Mouse (Mus musculus): ENCODE results near the gene Noxred1. TPM values are rescaled to one million over a fixed set of nuclear protein-coding genes. Genes with fewer than 3 reads are reported as not detected.

The Noxred1 gene
- not detected in 2 replicates for total RNA-seq (2014; rRNA removed; ENCODE audit: low replicate concordance)
- 0.30 and 0.37 TPM in 2 replicates for polyA plus RNA-seq (2015; fragmentation: Nextera tagmentation; extraction: Ambion mirVana)

DNA sequence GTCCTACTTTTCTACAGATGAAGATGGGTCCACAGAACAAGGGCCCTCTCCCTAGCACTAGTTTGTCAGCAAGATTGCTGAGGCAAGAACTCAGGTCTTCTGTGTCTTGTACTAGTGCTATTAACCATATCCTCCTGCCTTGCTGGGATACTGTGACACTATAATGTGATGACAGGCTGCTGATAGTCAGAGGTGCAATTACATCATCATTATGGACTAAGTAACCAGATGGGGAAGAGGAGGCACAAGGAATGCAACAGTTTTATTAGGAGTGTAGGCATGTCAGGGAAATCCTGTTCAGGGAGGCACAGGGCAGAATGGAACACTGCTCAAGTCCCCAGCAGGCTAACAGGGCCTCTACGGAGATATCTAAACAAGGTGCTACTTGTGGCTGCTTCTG lies at the start of gene Noxred1:
Gene Noxred1, minus strand, starts transcription at position 101 of the 400 bp plus-strand sequence.
- no peaks in the 10 kb centered on the region for H3K9me3 ChIP-seq (replicated peaks; ENCODE audit: control insufficient read depth, low read length)
- peaks cover 50% of the 10 kb centered on the region for H3K36me3 ChIP-seq (replicated peaks; ENCODE audit: control insufficient read depth, insufficient read depth, low read length)
- H3K4me2 ChIP-seq (ENCODE audit: low read depth, low read length), result no peak within 1 kb of the TSS
- TF ChIP-seq EP300 (IDR thresholded peaks at IDR 0.05; ENCODE audit: low read depth) (no peak), CTCF (IDR thresholded peaks at IDR 0.05; ENCODE audit: low read depth) (no peak)
- H3K9ac ChIP-seq (replicated peaks; ENCODE audit: low read depth, low read length), result no peak within 1 kb of the TSS
- 32% methylated on average over 1 of the region's 1 CpGs for WGBS
- H3K4me1 ChIP-seq (ENCODE audit: control insufficient read depth, insufficient read depth), result no peaks in the 10 kb centered on the region
- no peak within 1 kb of the TSS for H3K4me3 ChIP-seq (ENCODE audit: low read depth, low read length)
- DNase-seq (ENCODE audit: low spot score) (peak; percentile 13), ATAC-seq (ENCODE audit: insufficient read depth, low read depth) (no peak; the same call in 1 of the 2 replicates)
- no peak within 1 kb of the TSS for H3K27ac ChIP-seq (ENCODE audit: low read depth)
- H3K27me3 ChIP-seq (ENCODE audit: control insufficient read depth, insufficient read depth, low read length), result no peaks in the 10 kb centered on the region

DNA sequence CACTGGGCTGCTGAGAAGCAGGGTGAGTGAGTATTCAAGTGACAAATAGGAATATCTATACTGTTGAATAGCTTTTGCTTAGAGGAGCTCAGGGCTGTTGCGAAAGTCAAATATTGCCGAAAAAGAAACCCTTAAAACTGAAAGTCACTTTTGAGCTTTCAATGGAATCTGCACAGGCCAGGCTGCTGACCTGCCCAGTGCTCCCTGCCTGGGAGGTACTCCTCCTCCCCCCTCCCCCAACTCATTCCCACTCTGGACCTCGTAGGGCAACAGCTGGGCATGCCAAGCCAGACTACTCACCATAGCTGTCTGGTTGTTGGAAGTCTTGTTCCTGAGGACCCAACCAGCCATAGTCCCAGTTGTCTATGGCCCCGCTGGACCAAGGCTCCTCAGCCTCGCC lies 46.2 kb upstream of the Noxred1 start:
- Histone ChIP-seq H3K9ac (replicated peaks; ENCODE audit: low read depth, low read length) (no peak overlapping the region), H3K4me3 (ENCODE audit: low read depth, low read length) (no peak overlapping the region), H3K4me2 (ENCODE audit: low read depth, low read length) (no peak overlapping the region), H3K36me3 (replicated peaks; ENCODE audit: control insufficient read depth, insufficient read depth, low read length) (no peaks in the 10 kb centered on the region), H3K4me1 (ENCODE audit: control insufficient read depth, insufficient read depth) (no peaks in the 10 kb centered on the region), H3K27ac (ENCODE audit: low read depth) (no peak overlapping the region), H3K27me3 (ENCODE audit: control insufficient read depth, insufficient read depth, low read length) (no peaks in the 10 kb centered on the region), H3K9me3 (replicated peaks; ENCODE audit: control insufficient read depth, low read length) (peaks cover 3% of the 10 kb centered on the region; the same call in 1 of the 2 replicates)
- TF ChIP-seq EP300 (IDR thresholded peaks at IDR 0.05; ENCODE audit: low read depth) (no peak), CTCF (IDR thresholded peaks at IDR 0.05; ENCODE audit: low read depth) (no peak)
- DNase-seq (ENCODE audit: low spot score) (no peak), ATAC-seq (ENCODE audit: insufficient read depth, low read depth) (no peak)
- WGBS, result 87% methylated on average over 5 of the region's 5 CpGs

DNA sequence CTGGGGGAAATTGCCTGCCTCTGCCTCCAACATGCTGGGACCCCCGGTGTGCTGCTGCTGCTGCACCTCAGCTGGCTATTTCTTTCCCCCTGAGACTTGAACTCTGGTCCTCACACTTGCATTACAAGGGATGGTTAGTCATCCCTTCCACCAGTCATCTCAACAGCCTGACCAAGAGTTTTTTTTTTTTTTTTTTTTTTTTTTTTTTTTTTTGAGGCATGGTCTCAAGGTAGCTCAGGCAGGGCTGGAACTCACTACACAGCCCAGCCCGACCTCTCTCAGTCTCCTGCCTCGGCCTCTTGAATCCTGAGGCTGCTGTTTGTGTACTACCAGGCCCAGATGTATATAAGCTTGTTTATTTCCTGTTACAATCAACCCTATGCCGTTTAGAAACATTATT lies 45.7 kb upstream of the Noxred1 start:
- no peaks in the 10 kb centered on the region for H3K36me3 ChIP-seq (replicated peaks; ENCODE audit: control insufficient read depth, insufficient read depth, low read length)
- H3K4me1 ChIP-seq (ENCODE audit: control insufficient read depth, insufficient read depth), result 0 out of 2 replicates have a peak, but pooled peaks cover under 1% of the 10 kb centered on the region
- TF ChIP-seq CTCF (IDR thresholded peaks at IDR 0.05; ENCODE audit: low read depth) (no peak), EP300 (IDR thresholded peaks at IDR 0.05; ENCODE audit: low read depth) (no peak)
- DNase-seq (ENCODE audit: low spot score) (no peak), ATAC-seq (ENCODE audit: insufficient read depth, low read depth) (no peak)
- WGBS, result 71% methylated on average over 4 of the region's 4 CpGs
- no peak overlapping the region for H3K9ac ChIP-seq (replicated peaks; ENCODE audit: low read depth, low read length)
- H3K27me3 ChIP-seq (ENCODE audit: control insufficient read depth, insufficient read depth, low read length), result no peaks in the 10 kb centered on the region
- H3K27ac ChIP-seq (ENCODE audit: low read depth), result no peak overlapping the region
- no peak overlapping the region for H3K4me2 ChIP-seq (ENCODE audit: low read depth, low read length)
- peaks cover 3% of the 10 kb centered on the region; the same call in 1 of the 2 replicates for H3K9me3 ChIP-seq (replicated peaks; ENCODE audit: control insufficient read depth, low read length)
- no peak overlapping the region for H3K4me3 ChIP-seq (ENCODE audit: low read depth, low read length)

DNA sequence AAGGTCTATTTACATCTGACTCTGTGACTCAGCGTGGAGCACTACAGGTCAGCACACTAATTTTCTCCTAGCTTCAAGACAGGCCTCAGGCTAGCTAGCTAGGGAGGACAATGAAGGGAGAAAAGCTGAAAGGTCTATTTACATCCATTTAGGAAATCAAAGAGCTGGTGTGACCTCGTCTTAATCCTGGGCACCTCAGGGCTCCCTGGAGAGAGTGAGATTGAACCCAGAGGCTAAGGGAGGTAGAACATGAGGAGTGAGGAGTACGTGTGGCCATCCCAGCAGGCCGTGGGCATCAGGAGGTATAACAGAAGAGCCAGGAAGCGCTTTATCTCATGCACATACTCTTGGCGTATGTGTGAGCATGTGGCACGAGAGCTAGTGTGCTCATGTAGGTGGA lies 45.2 kb upstream of the Noxred1 start:
- DNase-seq (ENCODE audit: low spot score) (no peak), ATAC-seq (ENCODE audit: insufficient read depth, low read depth) (no peak)
- Histone ChIP-seq H3K36me3 (replicated peaks; ENCODE audit: control insufficient read depth, insufficient read depth, low read length) (no peaks in the 10 kb centered on the region), H3K9me3 (replicated peaks; ENCODE audit: control insufficient read depth, low read length) (peaks cover 3% of the 10 kb centered on the region; the same call in 1 of the 2 replicates), H3K27me3 (ENCODE audit: control insufficient read depth, insufficient read depth, low read length) (no peaks in the 10 kb centered on the region), H3K9ac (replicated peaks; ENCODE audit: low read depth, low read length) (no peak overlapping the region), H3K27ac (ENCODE audit: low read depth) (no peak overlapping the region), H3K4me2 (ENCODE audit: low read depth, low read length) (no peak overlapping the region), H3K4me3 (ENCODE audit: low read depth, low read length) (no peak overlapping the region), H3K4me1 (ENCODE audit: control insufficient read depth, insufficient read depth) (0 out of 2 replicates have a peak, but pooled peaks cover 6% of the 10 kb centered on the region)
- TF ChIP-seq EP300 (IDR thresholded peaks at IDR 0.05; ENCODE audit: low read depth) (no peak), CTCF (IDR thresholded peaks at IDR 0.05; ENCODE audit: low read depth) (no peak)
- WGBS, result 79% methylated on average over 7 of the region's 7 CpGs

DNA sequence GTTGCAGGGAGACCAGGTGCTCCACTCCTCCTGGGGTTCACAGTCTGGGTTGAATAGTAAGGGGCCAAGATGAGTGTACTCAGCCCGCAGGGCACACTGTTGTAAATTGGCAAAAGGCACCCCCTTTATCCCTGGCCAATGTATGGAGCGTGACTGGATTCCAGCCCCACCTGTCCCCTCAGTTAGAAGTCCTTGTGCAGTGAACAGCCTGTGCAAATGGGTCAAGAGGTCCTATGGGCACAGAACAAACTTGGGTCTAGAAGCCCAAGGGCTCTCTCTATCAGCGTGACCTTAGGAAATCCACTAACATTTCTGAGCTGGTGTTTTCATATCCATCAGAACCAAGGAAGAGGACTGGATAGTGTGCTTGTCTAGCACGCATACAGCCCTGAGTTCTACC lies 44.2 kb upstream of the Noxred1 start:
- no peak overlapping the region for H3K4me2 ChIP-seq (ENCODE audit: low read depth, low read length)
- no peaks in the 10 kb centered on the region for H3K36me3 ChIP-seq (replicated peaks; ENCODE audit: control insufficient read depth, insufficient read depth, low read length)
- no peak overlapping the region for H3K9ac ChIP-seq (replicated peaks; ENCODE audit: low read depth, low read length)
- WGBS, result 91% methylated on average over 4 of the region's 4 CpGs
- no peak for TF ChIP-seq CTCF (IDR thresholded peaks at IDR 0.05; ENCODE audit: low read depth)
- TF ChIP-seq EP300 (IDR thresholded peaks at IDR 0.05; ENCODE audit: low read depth), result no peak
- ATAC-seq (ENCODE audit: insufficient read depth, low read depth) (no peak), DNase-seq (ENCODE audit: low spot score) (no peak)
- no peaks in the 10 kb centered on the region for H3K27me3 ChIP-seq (ENCODE audit: control insufficient read depth, insufficient read depth, low read length)
- H3K4me3 ChIP-seq (ENCODE audit: low read depth, low read length), result no peak overlapping the region
- H3K9me3 ChIP-seq (replicated peaks; ENCODE audit: control insufficient read depth, low read length), result peaks cover under 1% of the 10 kb centered on the region; the same call in 1 of the 2 replicates
- H3K4me1 ChIP-seq (ENCODE audit: control insufficient read depth, insufficient read depth), result 0 out of 2 replicates have a peak, but pooled peaks cover 10% of the 10 kb centered on the region
- no peak overlapping the region for H3K27ac ChIP-seq (ENCODE audit: low read depth)

DNA sequence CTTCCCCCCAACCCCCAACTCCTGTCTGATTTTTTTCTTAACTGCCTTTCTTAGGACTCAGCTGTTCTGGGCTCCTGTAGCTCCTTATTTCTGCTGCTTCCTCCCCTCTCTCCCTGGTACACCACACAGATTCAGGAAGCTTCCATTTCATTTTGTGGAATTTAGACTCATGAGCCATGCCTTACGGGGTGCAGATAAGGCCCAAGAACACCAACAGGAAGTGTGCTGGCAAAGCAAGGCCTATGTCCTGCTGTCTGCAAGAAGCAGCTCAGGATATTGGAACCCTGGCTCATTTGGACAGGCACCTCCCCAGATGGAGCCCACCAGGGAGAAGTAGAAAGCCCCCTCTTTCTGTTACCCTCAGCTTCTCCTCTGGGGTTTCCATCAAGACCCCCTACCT lies 43.2 kb upstream of the Noxred1 start:
- 0 out of 2 replicates have a peak, but pooled peaks cover 10% of the 10 kb centered on the region for H3K4me1 ChIP-seq (ENCODE audit: control insufficient read depth, insufficient read depth)
- H3K27me3 ChIP-seq (ENCODE audit: control insufficient read depth, insufficient read depth, low read length), result no peaks in the 10 kb centered on the region
- no peak overlapping the region for H3K9ac ChIP-seq (replicated peaks; ENCODE audit: low read depth, low read length)
- no peak overlapping the region for H3K4me3 ChIP-seq (ENCODE audit: low read depth, low read length)
- H3K9me3 ChIP-seq (replicated peaks; ENCODE audit: control insufficient read depth, low read length), result no peaks in the 10 kb centered on the region
- TF ChIP-seq EP300 (IDR thresholded peaks at IDR 0.05; ENCODE audit: low read depth), result no peak
- TF ChIP-seq CTCF (IDR thresholded peaks at IDR 0.05; ENCODE audit: low read depth), result no peak
- ATAC-seq (ENCODE audit: insufficient read depth, low read depth) (no peak), DNase-seq (ENCODE audit: low spot score) (no peak)
- H3K4me2 ChIP-seq (ENCODE audit: low read depth, low read length), result no peak overlapping the region
- 54% methylated on average over 1 of the region's 1 CpGs for WGBS
- no peak overlapping the region for H3K27ac ChIP-seq (ENCODE audit: low read depth)
- no peaks in the 10 kb centered on the region for H3K36me3 ChIP-seq (replicated peaks; ENCODE audit: control insufficient read depth, insufficient read depth, low read length)
